Mouse (Mus musculus) midbrain, embryonic 12.5 days (tissue): ENCODE data around the gene Znrf4. TPM values are rescaled to one million over a fixed set of nuclear protein-coding genes. Genes with fewer than 3 reads are reported as not detected.

Source experiments
- ATAC-seq: fragments of 200-750 bp; cut with Nextera tagmentation; 2 replicates; pipeline ENCODE4 v1.8.0; 2017; ENCODE audit warnings: low read depth, moderate TSS enrichment, moderate library complexity; ENCODE audit not compliant: low FRiP score
- H3K27ac ChIP-seq: fragments of 300-500 bp; sonication (generic); replicated peaks from 2 replicates; pipeline ENCODE4 v1.5.1; 2016; ENCODE audit warnings: mild to moderate bottlenecking
- H3K27me3 ChIP-seq: fragments of 300-500 bp; sonication (generic); 2 replicates; pipeline ENCODE4 v1.6.1; 2016; ENCODE audit warnings: mild to moderate bottlenecking
- H3K36me3 ChIP-seq: fragments of 300-500 bp; sonication (generic); 2 replicates; pipeline ENCODE4 v1.6.1; 2016
- H3K4me1 ChIP-seq: fragments of 300-500 bp; sonication (generic); 2 replicates; pipeline ENCODE4 v1.6.1; 2016
- H3K4me2 ChIP-seq: fragments of 300-500 bp; sonication (generic); replicated peaks from 2 replicates; pipeline ENCODE4 v1.6.1; 2016; ENCODE audit warnings: mild to moderate bottlenecking, moderate library complexity
- H3K4me3 ChIP-seq: fragments of 300-500 bp; sonication (generic); 2 replicates; pipeline ENCODE4 v1.5.1; 2016; ENCODE audit warnings: mild to moderate bottlenecking
- H3K9ac ChIP-seq: fragments of 300-500 bp; sonication (generic); replicated peaks from 2 replicates; pipeline ENCODE4 v1.6.1; 2016; ENCODE audit warnings: mild to moderate bottlenecking, moderate library complexity
- H3K9me3 ChIP-seq: fragments of 300-500 bp; sonication (generic); 2 replicates; pipeline ENCODE4 v1.6.1; 2016; ENCODE audit warnings: mild to moderate bottlenecking
- WGBS: fragments of 180-500 bp; shearing (Covaris S2); methylation state at CpG from one replicate; pipeline ENCODE4 v1.1.7; 2016; 5-methylcytosine and 5-hydroxymethylcytosine counted together
- polyA plus RNA-seq: library from polyadenylated mRNA; unstranded; fragments of >200 nt; fragmentation: Nextera tagmentation; extraction: Ambion mirVana; gene quantifications from 2 replicates; pipeline ENCODE4 v1.2.1, GENCODE M21; 2016

Znrf4 gene
- polyA plus RNA-seq, 1 experiment from 2014 or later, result not detected

DNA sequence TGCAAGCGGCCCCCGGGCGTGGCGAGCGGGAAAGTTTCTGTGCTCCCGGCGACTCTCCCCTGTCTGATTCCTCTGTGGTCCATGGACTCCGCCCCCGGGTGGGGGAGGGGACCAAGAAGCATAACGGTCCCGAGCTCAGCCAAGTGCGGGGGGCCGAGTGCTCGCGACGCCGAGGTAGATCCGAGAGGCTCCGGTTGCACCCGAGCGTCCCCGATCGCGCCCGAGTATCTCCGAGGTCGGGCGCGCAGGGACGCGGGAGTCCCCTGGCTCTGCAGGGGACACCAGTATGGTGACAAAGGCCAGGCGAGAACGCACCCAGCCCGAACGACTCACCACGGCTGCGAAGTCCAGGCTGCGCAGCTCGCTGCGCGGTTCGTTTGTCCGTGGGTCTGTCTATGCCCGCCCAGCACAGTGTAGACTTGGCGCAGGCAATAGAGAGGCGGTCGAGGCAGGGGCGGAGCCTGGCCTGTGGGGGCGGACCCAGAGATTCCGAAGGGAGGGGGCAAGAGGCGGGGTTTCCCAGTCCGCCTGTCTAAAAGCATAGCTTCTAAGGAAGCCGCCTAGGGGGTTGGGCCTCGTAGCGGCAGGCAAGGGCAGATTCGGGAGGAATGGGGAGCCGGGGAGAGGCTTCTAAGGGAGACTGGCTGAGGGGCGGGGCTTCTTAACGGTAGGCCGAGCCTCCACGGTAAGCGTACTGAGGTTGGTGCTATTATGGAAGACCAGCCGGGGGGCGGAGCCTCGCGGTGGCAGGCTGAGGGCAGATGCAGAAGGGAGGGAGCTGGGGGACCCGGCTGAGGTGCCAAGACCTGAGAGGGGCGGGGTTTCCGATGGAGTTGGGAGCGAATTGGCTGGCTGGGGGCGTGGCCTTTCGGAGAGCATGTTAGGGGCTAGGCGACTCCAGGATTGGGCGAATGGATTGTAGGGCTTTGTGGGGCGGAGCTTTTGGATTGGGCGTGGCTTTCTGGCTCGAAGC lies 50.2 kb downstream of the Znrf4 start:
- Histone ChIP-seq H3K9me3 (no peaks in the 10 kb centered on the region), H3K4me1 (peaks cover 80% of the 10 kb centered on the region), H3K36me3 (peaks cover 14% of the 10 kb centered on the region), H3K4me2 (peak overlapping the region; percentile 78), H3K27me3 (no peaks in the 10 kb centered on the region), H3K9ac (peak overlapping the region; percentile 77), H3K4me3 (peak overlapping the region; percentile 48), H3K27ac (peak overlapping the region; percentile 88)
- peak; percentile 92 for ATAC-seq
- WGBS, result under 1% methylated on average over 77 of the region's 77 CpGs

Other genes with a start within 250 kb of the Znrf4 start
- 1.7 TPM in 2 replicates for gene Ticam1, start 235.6 kb downstream of the Znrf4 start, polyA plus RNA-seq
- gene Plin3, start 219.6 kb downstream of the Znrf4 start, polyA plus RNA-seq, result 28.9 and 29.0 TPM in 2 replicates
- not detected in 2 replicates for gene Arrdc5, start 212.1 kb downstream of the Znrf4 start, polyA plus RNA-seq
- 161 and 166 TPM in 2 replicates for gene Uhrf1, start 209.1 kb downstream of the Znrf4 start, polyA plus RNA-seq
- 75.1 and 80.4 TPM in 2 replicates for gene Kdm4b, start 186.4 kb downstream of the Znrf4 start, polyA plus RNA-seq
- 290 and 332 TPM in 2 replicates for gene Ptprs, start 35.9 kb downstream of the Znrf4 start, polyA plus RNA-seq
- 1.6 and 1.9 TPM in 2 replicates for gene Gm20219, start 42.0 kb upstream of the Znrf4 start, polyA plus RNA-seq
- 94.7 and 107 TPM in 2 replicates for gene Safb2, start 72.2 kb upstream of the Znrf4 start, polyA plus RNA-seq
- gene Safb, start 72.4 kb upstream of the Znrf4 start, polyA plus RNA-seq, result 168 and 177 TPM in 2 replicates
- gene 2410015M20Rik, start 97.3 kb upstream of the Znrf4 start, polyA plus RNA-seq, result 174 and 178 TPM in 2 replicates
- gene Rpl36, start 101.0 kb upstream of the Znrf4 start, polyA plus RNA-seq, result 1,173 and 1,210 TPM in 2 replicates
- gene Lonp1, start 114.5 kb upstream of the Znrf4 start, polyA plus RNA-seq, result 52.1 TPM in 2 replicates
- 0.80 and 1.1 TPM in 2 replicates for gene Catsperd, start 115.7 kb upstream of the Znrf4 start, polyA plus RNA-seq
- gene Ranbp3, start 160.9 kb upstream of the Znrf4 start, polyA plus RNA-seq, result 109 and 115 TPM in 2 replicates
- gene Ndufa11, start 205.3 kb upstream of the Znrf4 start, polyA plus RNA-seq, result 325 and 338 TPM in 2 replicates
- gene Vmac, start 205.6 kb upstream of the Znrf4 start, polyA plus RNA-seq, result 15.4 and 18.2 TPM in 2 replicates
- 6.7 and 8.8 TPM in 2 replicates for gene Nrtn, start 245.1 kb upstream of the Znrf4 start, polyA plus RNA-seq